Mouse (Mus musculus): ENCODE results near the gene Gramd4. TPM values are rescaled to one million over a fixed set of nuclear protein-coding genes. Genes with fewer than 3 reads are reported as not detected.
A peak's percentile ranks its signal among the peaks of the same experiment; 100 is the strongest.

The Gramd4 gene
- polyA plus RNA-seq, 1 experiment from 2014 or later, result 34.3 TPM

- H3K4me2 ChIP-seq (replicated peaks), result peak overlapping the region; percentile 82
- WGBS, result under 1% methylated on average over 70 of the region's 70 CpGs
- peak overlapping the region; percentile 86 for H3K4me3 ChIP-seq (replicated peaks)
- ATAC-seq, result peak; percentile 65
- H3K9me3 ChIP-seq, result no peaks in the 10 kb centered on the region
- H3K9ac ChIP-seq (replicated peaks), result peak overlapping the region; percentile 95
- H3K36me3 ChIP-seq, result no peaks in the 10 kb centered on the region
- H3K4me1 ChIP-seq (replicated peaks), result peaks cover 60% of the 10 kb centered on the region
- H3K27me3 ChIP-seq, result peaks cover 5% of the 10 kb centered on the region; the same call in 1 of the 2 replicates
- H3K27ac ChIP-seq, result peak overlapping the region; percentile 90
Measured at GRCm38 (mm10) chr15:86184851-86185688, 127.6 kb downstream of the Gramd4 start.

DNA sequence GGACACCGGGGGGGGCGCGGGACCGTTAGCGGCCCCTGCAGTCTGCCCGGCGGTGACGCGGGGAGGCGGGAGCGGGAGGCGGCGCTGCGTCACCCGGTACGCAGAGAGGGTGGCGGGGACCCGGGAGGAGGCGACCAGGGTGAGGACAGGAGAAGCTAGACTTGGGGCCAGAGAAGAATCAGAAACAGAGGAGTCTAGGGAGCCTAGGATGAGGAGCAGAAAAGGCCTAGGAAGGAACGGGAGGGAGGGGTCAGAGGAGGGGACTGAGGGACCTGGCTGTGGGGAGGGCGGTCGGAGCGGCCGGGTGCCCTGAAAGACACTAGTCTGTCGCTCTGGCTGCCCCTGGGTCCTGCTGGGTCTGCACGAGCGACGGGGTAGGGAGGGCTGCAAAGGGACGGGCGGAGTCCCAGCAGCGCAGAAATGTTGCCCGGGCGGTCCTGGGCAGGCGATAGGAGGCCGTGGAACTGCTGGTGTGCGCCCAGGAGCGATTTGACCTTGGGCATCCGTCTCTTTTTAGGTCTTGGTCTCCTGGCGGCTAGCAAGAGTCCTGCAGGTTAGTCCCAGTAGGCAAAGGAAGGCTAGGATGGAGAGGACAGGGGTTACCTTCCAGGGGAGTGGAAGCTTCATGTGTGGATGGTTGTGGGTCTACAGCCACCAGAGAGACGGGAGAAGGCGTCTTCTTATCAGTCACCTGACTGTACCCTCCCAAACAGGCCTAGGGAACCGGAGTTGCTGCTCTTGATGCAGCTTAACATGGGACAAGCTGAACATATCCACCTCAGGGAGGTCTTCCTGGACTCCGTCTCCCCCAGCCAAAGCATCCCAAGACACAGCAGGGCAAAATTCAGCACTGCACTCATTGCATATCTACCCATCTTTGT lies 128.4 kb downstream of the Gramd4 start, which contains the start of gene Cerk:
Cerk (minus strand) TSS at position 453 of the 881 bp plus-strand sequence.
- no peaks in the 10 kb centered on the region for H3K9me3 ChIP-seq
- H3K27ac ChIP-seq, result peak within 1 kb of the TSS; percentile 90
- H3K9ac ChIP-seq (replicated peaks), result peak within 1 kb of the TSS; percentile 95
- H3K4me2 ChIP-seq (replicated peaks), result peak within 1 kb of the TSS; percentile 82
- H3K4me3 ChIP-seq (replicated peaks), result peak within 1 kb of the TSS; percentile 86
- H3K36me3 ChIP-seq, result no peaks in the 10 kb centered on the region
- H3K4me1 ChIP-seq (replicated peaks), result peaks cover 60% of the 10 kb centered on the region
- WGBS, result 3% methylated on average over 42 of the region's 43 CpGs
- H3K27me3 ChIP-seq, result peaks cover 5% of the 10 kb centered on the region; the same call in 1 of the 2 replicates
- ATAC-seq, result peak; percentile 73

DNA sequence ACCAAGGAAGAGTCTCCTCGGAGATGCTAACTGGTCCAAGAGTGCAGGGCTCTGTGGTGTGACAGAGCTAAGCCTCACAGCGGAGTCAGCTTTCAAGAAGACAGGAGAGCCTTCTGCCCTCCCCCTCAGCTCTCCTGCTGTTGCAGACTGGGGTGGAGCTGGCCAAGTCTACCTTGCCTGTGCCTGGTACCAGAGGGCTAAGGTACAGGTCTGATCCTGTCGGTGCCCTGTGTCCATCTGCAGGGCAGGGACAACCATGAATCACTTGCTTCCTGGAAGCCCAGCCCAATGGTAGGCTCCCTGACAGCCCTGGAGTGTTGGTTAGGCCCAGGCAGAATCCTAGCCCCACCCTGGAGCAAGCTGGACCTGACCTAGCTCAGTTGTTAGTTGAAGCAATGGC lies 129.2 kb downstream of the Gramd4 start:
- Histone ChIP-seq H3K4me3 (replicated peaks) (peak overlapping the region; percentile 86; the same call in 1 of the 2 replicates), H3K9me3 (no peaks in the 10 kb centered on the region), H3K9ac (replicated peaks) (no peak overlapping the region), H3K4me2 (replicated peaks) (peak overlapping the region; percentile 82; the same call in 1 of the 2 replicates), H3K4me1 (replicated peaks) (peaks cover 59% of the 10 kb centered on the region), H3K27ac (peak overlapping the region; percentile 90; the same call in 1 of the 2 replicates), H3K27me3 (peaks cover 5% of the 10 kb centered on the region; the same call in 1 of the 2 replicates), H3K36me3 (no peaks in the 10 kb centered on the region)
- ATAC-seq, result no peak
- 51% methylated on average over 3 of the region's 3 CpGs for whole genome bisulfite sequencing

Other genes with a start within 250 kb of the Gramd4 start
- 17.2 and 21.2 TPM in 2 replicates for gene Cdpf1, start 246.0 kb upstream of the Gramd4 start, polyA plus RNA-seq (2015; fragmentation: Nextera tagmentation; extraction: Ambion mirVana)
- 0.03 TPM in 1 of 2 replicates, not detected in the other for gene Pkdrej, start 236.0 kb upstream of the Gramd4 start, polyA plus RNA-seq (2015; fragmentation: Nextera tagmentation; extraction: Ambion mirVana)
- gene Ttc38, start 225.4 kb upstream of the Gramd4 start, polyA plus RNA-seq (2015; fragmentation: Nextera tagmentation; extraction: Ambion mirVana), result 4.8 and 5.0 TPM in 2 replicates
- 12.8 and 14.9 TPM in 2 replicates for gene Gtse1, start 197.9 kb upstream of the Gramd4 start, polyA plus RNA-seq (2015; fragmentation: Nextera tagmentation; extraction: Ambion mirVana)
- gene Trmu, start 178.4 kb upstream of the Gramd4 start, polyA plus RNA-seq (2015; fragmentation: Nextera tagmentation; extraction: Ambion mirVana), result 48.8 and 53.9 TPM in 2 replicates
- gene Celsr1, start 23.9 kb upstream of the Gramd4 start, polyA plus RNA-seq (2015; fragmentation: Nextera tagmentation; extraction: Ambion mirVana), result 2.0 and 2.7 TPM in 2 replicates
- 20.6 and 22.3 TPM in 2 replicates for gene Cerk, start 128.4 kb downstream of the Gramd4 start, polyA plus RNA-seq (2015; fragmentation: Nextera tagmentation; extraction: Ambion mirVana)
- 13.4 and 13.6 TPM in 2 replicates for gene Tbc1d22a, start 156.8 kb downstream of the Gramd4 start, polyA plus RNA-seq (2015; fragmentation: Nextera tagmentation; extraction: Ambion mirVana)